Mouse (Mus musculus): ENCODE data around the gene Galnt12.

- TF ChIP-seq CTCF (IDR thresholded peaks at IDR 0.05 in 2 of 3, conservative IDR thresholded peaks at IDR 0.05 in 1 of 3; ENCODE audit: control insufficient read depth in 1 of 3, insufficient read depth in 1 of 3, low read depth in 2 of 3, low read length in 3 of 3, poor library complexity in 1 of 3, severe bottlenecking in 1 of 3) (no peak), USF1 (IDR thresholded peaks at IDR 0.05; ENCODE audit: low read depth, low read length) (no peak), MAX (IDR thresholded peaks at IDR 0.05; ENCODE audit: low read length) (no peak), E2F4 (IDR thresholded peaks at IDR 0.05; ENCODE audit: borderline replicate concordance, low read depth, low read length) (no peak)
These were observed 45.8 kb downstream of the Galnt12 start for GRCm38 (mm10) chr4:47137479-47137878.
